Mouse (Mus musculus): Measurements from ENCODE around the gene Scamp5. TPM values are rescaled to one million over a fixed set of nuclear protein-coding genes. Genes with fewer than 3 reads are reported as not detected.
A peak's percentile ranks its signal among the peaks of the same experiment; 100 is the strongest.

Scamp5 gene
- polyA plus RNA-seq, 1 experiment from 2014 or later = 98.9 TPM

DNA sequence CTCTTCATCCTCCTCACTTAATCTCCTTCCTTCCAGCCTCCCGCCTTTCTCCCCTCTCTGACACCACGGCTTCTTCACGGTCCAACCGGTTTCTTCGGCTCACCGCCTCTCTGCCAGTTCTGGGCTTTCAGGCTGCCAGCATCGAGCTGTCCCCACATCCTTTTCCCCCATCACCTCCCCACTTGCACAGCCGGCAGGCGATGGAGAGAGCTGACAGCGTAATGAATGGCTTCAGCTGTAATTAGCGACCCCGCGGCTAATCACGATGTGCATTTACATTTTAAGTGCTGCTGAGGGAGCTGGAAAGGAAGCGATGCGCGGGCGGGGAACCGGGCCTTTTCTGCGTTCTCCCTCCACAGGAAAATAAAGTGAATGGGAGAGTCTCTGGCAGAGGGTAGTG, 34.0 kb upstream of the Scamp5 start:
- peaks cover 41% of the 10 kb centered on the region for H3K4me1 ChIP-seq (ENCODE audit: control insufficient read depth, insufficient read depth, low read length)
- no peaks in the 10 kb centered on the region for H3K36me3 ChIP-seq (ENCODE audit: control insufficient read depth, insufficient read depth, low read length)
- peak overlapping the region; percentile 40 for H3K4me3 ChIP-seq (replicated peaks; ENCODE audit: low read depth, low read length)
- H3K4me2 ChIP-seq (ENCODE audit: low read length) = peak overlapping the region; percentile 87
- peaks cover 49% of the 10 kb centered on the region for H3K27me3 ChIP-seq (ENCODE audit: control insufficient read depth, insufficient read depth, low read length)
- ATAC-seq (ENCODE audit: low FRiP score, low TSS enrichment) (no peak), DNase-seq (peak; percentile 84)
- under 1% methylated on average over 20 of the region's 20 CpGs for WGBS
- no peaks in the 10 kb centered on the region for H3K9me3 ChIP-seq (ENCODE audit: control insufficient read depth, low read length)
- peak overlapping the region; percentile 85 for H3K27ac ChIP-seq (replicated peaks; ENCODE audit: low read depth, low read length)
- peak overlapping the region; percentile 40 for H3K9ac ChIP-seq (replicated peaks; ENCODE audit: low read length)

DNA sequence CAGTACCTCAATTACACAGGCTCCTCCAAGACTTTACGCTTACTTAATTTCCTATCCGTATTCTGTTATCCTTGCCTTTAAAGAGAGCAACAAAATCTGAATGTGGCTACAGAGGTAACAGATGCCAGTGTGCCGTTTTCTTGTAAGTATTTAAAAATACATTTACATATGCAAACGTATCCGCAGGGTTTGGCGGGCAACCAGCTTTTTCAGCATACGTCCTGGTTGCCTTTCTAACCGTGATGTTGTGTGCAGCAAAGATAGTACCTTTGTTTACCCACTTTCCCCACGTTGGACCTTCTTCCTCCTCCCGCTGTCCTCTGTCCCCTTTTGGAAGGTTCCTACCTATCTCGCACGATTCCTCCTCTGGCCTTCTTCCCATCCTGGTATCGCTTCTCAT, 33.6 kb upstream of the Scamp5 start:
- Histone ChIP-seq H3K4me3 (replicated peaks; ENCODE audit: low read depth, low read length) (peak overlapping the region; percentile 40), H3K9ac (replicated peaks; ENCODE audit: low read length) (peak overlapping the region; percentile 40), H3K27ac (replicated peaks; ENCODE audit: low read depth, low read length) (peak overlapping the region; percentile 85), H3K4me2 (ENCODE audit: low read length) (peak overlapping the region; percentile 87), H3K36me3 (ENCODE audit: control insufficient read depth, insufficient read depth, low read length) (no peaks in the 10 kb centered on the region), H3K9me3 (ENCODE audit: control insufficient read depth, low read length) (no peaks in the 10 kb centered on the region), H3K4me1 (ENCODE audit: control insufficient read depth, insufficient read depth, low read length) (peaks cover 41% of the 10 kb centered on the region), H3K27me3 (ENCODE audit: control insufficient read depth, insufficient read depth, low read length) (peaks cover 49% of the 10 kb centered on the region)
- peak; percentile 57 for DNase-seq
- no peak for ATAC-seq (ENCODE audit: low FRiP score, low TSS enrichment)
- 5% methylated on average over 13 of the region's 13 CpGs for WGBS

DNA sequence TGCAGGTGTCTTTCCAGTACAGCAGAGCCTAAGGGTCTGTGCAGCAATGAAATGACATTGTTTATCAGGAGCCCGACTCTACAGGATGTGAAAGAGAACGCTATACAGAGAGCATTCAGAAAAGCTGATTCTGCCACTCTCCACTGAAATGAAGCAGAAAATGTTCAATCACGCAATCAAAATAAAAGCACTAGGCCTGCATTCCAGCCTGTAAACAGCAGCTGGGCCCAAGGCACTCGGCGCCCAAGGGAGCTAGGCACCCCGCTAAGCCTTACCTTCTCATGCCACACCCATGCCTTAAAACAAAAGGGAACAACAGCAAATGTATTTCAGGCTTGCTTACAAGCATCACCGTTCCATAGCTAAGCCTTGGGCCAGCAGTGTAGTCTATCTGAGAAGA, 30.7 kb upstream of the Scamp5 start:
- no peak overlapping the region for H3K4me2 ChIP-seq (ENCODE audit: low read length)
- ATAC-seq (ENCODE audit: low FRiP score, low TSS enrichment) (no peak), DNase-seq (no peak)
- 46% methylated on average over 7 of the region's 7 CpGs for WGBS
- H3K36me3 ChIP-seq (ENCODE audit: control insufficient read depth, insufficient read depth, low read length) = no peaks in the 10 kb centered on the region
- H3K9me3 ChIP-seq (ENCODE audit: control insufficient read depth, low read length) = no peaks in the 10 kb centered on the region
- no peak overlapping the region for H3K9ac ChIP-seq (replicated peaks; ENCODE audit: low read length)
- H3K27me3 ChIP-seq (ENCODE audit: control insufficient read depth, insufficient read depth, low read length) = peaks cover 22% of the 10 kb centered on the region
- peaks cover 20% of the 10 kb centered on the region for H3K4me1 ChIP-seq (ENCODE audit: control insufficient read depth, insufficient read depth, low read length)
- peak overlapping the region; percentile 72 for H3K27ac ChIP-seq (replicated peaks; ENCODE audit: low read depth, low read length)
- no peak overlapping the region for H3K4me3 ChIP-seq (replicated peaks; ENCODE audit: low read depth, low read length)

DNA sequence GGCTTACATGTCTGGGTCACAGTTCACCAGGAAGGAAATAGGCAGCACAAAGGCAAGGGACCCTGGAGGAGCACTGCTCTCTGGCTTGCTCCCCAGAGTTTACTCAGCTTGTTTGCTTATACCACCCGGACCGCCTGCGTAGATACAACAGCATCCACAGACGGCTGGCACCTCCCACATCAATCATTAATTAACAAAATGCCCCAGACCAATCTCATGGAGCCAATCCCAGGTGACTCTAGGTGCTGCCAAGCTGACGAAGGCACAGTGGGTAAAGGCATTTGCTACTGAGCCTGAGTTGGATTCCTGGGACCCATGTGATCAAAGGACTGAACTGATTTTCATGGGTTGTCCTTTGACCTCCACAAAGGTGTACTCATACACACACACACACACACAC, 29.4 kb upstream of the Scamp5 start:
- Histone ChIP-seq H3K27ac (replicated peaks; ENCODE audit: low read depth, low read length) (no peak overlapping the region), H3K9me3 (ENCODE audit: control insufficient read depth, low read length) (no peaks in the 10 kb centered on the region), H3K27me3 (ENCODE audit: control insufficient read depth, insufficient read depth, low read length) (peaks cover 10% of the 10 kb centered on the region; the same call in 1 of the 2 replicates), H3K36me3 (ENCODE audit: control insufficient read depth, insufficient read depth, low read length) (no peaks in the 10 kb centered on the region), H3K4me2 (ENCODE audit: low read length) (no peak overlapping the region), H3K4me1 (ENCODE audit: control insufficient read depth, insufficient read depth, low read length) (peaks cover 14% of the 10 kb centered on the region; the same call in 1 of the 2 replicates), H3K4me3 (replicated peaks; ENCODE audit: low read depth, low read length) (no peak overlapping the region), H3K9ac (replicated peaks; ENCODE audit: low read length) (no peak overlapping the region)
- WGBS = 84% methylated on average over 5 of the region's 5 CpGs
- no peak for ATAC-seq (ENCODE audit: low FRiP score, low TSS enrichment)
- DNase-seq = no peak

DNA sequence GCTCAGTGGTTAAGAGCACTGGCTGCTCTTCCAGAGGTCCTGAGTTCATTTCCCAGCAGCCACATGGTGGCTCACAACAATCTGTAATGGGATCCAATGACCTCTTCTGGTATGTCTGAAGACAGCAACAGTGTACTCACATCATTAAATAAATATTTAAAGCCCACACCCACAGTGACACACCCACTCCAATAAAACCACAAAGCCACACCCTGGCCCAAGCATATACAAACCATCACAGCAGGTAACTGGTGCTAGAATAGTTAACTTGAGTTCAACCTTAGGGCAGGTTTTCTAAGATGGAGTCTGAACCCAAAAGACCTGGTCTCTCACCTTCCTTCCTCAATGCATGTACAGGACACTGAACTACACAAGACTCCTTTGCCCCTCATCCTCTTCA, 27.1 kb upstream of the Scamp5 start:
- H3K9ac ChIP-seq (replicated peaks; ENCODE audit: low read length) = no peak overlapping the region
- ATAC-seq (ENCODE audit: low FRiP score, low TSS enrichment) (no peak), DNase-seq (no peak)
- peaks cover 5% of the 10 kb centered on the region; the same call in 1 of the 2 replicates for H3K4me1 ChIP-seq (ENCODE audit: control insufficient read depth, insufficient read depth, low read length)
- no peak overlapping the region for H3K27ac ChIP-seq (replicated peaks; ENCODE audit: low read depth, low read length)
- no peaks in the 10 kb centered on the region for H3K9me3 ChIP-seq (ENCODE audit: control insufficient read depth, low read length)
- no peak overlapping the region for H3K4me3 ChIP-seq (replicated peaks; ENCODE audit: low read depth, low read length)
- peaks cover 3% of the 10 kb centered on the region; the same call in 1 of the 2 replicates for H3K27me3 ChIP-seq (ENCODE audit: control insufficient read depth, insufficient read depth, low read length)
- H3K4me2 ChIP-seq (ENCODE audit: low read length) = no peak overlapping the region
- no peaks in the 10 kb centered on the region for H3K36me3 ChIP-seq (ENCODE audit: control insufficient read depth, insufficient read depth, low read length)

DNA sequence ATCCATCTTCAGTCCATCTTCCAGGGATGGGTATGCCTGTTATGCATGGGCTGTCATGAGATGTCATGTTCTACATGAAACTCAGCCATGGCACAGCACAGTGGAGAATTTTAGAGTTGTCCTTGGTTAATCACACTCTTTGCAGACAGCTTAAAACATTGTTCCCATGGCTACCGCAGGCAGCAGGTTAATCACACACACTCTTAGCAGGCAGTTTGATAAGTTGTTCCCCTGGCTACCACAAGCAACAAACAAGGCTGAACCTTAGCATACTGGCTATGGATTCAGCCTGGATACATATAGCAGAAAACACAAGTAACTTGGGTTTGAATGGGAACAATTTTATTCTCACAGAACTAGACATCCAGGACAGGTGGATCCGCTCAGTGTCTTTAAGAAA, 25.7 kb upstream of the Scamp5 start:
- no peak overlapping the region for H3K4me2 ChIP-seq (ENCODE audit: low read length)
- H3K36me3 ChIP-seq (ENCODE audit: control insufficient read depth, insufficient read depth, low read length) = no peaks in the 10 kb centered on the region
- H3K4me3 ChIP-seq (replicated peaks; ENCODE audit: low read depth, low read length) = no peak overlapping the region
- H3K9ac ChIP-seq (replicated peaks; ENCODE audit: low read length) = no peak overlapping the region
- H3K9me3 ChIP-seq (ENCODE audit: control insufficient read depth, low read length) = no peaks in the 10 kb centered on the region
- 88% methylated on average over 2 of the region's 2 CpGs for WGBS
- DNase-seq (no peak), ATAC-seq (ENCODE audit: low FRiP score, low TSS enrichment) (no peak)
- H3K4me1 ChIP-seq (ENCODE audit: control insufficient read depth, insufficient read depth, low read length) = no peaks in the 10 kb centered on the region
- H3K27me3 ChIP-seq (ENCODE audit: control insufficient read depth, insufficient read depth, low read length) = no peaks in the 10 kb centered on the region
- no peak overlapping the region for H3K27ac ChIP-seq (replicated peaks; ENCODE audit: low read depth, low read length)

DNA sequence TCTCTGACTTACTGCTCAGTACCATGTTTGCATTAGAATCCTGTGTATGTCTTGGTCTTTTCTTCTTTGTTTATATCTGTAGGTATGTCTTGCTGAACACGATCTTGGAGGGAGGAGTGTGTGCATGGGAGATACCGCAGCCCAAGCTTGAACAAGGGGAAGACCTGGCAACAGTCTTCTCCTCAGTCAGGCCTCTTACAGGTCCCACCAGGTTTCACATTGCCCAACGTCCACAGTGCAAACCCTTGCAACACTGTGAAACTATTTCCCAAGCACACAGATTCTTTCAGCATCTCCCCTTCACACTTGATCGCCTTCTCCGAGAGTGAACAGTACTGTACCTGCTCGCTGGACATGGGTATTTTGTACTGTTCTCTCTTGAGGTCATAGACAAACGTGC, 19.9 kb upstream of the Scamp5 start:
- WGBS = 72% methylated on average over 7 of the region's 7 CpGs
- Histone ChIP-seq H3K4me1 (ENCODE audit: control insufficient read depth, insufficient read depth, low read length) (0 out of 2 replicates have a peak, but pooled peaks cover 4% of the 10 kb centered on the region), H3K9me3 (ENCODE audit: control insufficient read depth, low read length) (no peaks in the 10 kb centered on the region), H3K9ac (replicated peaks; ENCODE audit: low read length) (no peak overlapping the region), H3K4me2 (ENCODE audit: low read length) (no peak overlapping the region), H3K4me3 (replicated peaks; ENCODE audit: low read depth, low read length) (no peak overlapping the region), H3K27ac (replicated peaks; ENCODE audit: low read depth, low read length) (no peak overlapping the region), H3K36me3 (ENCODE audit: control insufficient read depth, insufficient read depth, low read length) (no peaks in the 10 kb centered on the region), H3K27me3 (ENCODE audit: control insufficient read depth, insufficient read depth, low read length) (no peaks in the 10 kb centered on the region)
- no peak for DNase-seq
- ATAC-seq (ENCODE audit: low FRiP score, low TSS enrichment) = no peak

DNA sequence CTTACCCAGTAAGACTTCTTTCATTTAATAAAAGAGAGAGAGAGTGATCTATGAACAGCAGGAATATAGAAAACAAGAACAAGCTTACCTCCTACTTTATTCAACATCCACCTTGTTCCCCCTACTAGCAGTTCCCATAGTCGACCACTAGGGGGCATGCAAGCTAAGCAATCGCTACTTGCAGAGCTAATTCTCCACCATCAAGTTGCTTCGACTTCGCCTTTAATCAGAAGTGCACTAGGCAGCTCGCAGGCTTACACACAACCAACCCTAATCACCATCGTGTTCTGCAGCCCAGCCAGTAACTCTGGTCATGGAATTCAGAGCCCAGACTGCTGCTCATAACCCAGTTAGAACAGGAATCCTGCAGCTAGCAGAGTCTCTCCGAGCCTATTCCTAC, 17.9 kb upstream of the Scamp5 start:
- no peak overlapping the region for H3K9ac ChIP-seq (replicated peaks; ENCODE audit: low read length)
- WGBS = 15% methylated on average over 7 of the region's 7 CpGs
- no peak for ATAC-seq (ENCODE audit: low FRiP score, low TSS enrichment)

DNA sequence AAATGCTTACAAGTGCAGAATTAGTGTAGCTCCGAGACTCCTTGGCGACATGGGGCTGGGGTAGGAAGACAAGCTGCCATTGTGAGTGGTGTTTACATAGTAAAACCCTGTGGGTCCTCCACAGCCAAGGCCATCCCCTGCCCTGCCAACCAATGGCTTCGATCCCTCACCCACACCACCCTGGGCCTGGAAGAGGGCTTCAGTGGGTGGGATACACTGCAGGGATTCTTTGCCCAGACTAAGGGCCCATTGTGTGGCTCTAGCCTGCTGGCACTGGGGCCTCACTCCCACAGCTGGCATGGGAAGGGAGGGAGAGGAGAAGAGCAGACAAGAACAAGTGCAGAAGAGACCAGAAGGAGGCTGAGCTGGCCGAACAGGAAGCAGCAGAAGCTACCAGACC, 1.1 kb upstream of the Scamp5 start:
- ATAC-seq (ENCODE audit: low FRiP score, low TSS enrichment) = no peak
- 75% methylated on average over 4 of the region's 4 CpGs for WGBS
- Histone ChIP-seq H3K27ac (replicated peaks; ENCODE audit: low read depth, low read length) (no peak overlapping the region), H3K36me3 (ENCODE audit: control insufficient read depth, insufficient read depth, low read length) (peaks cover 4% of the 10 kb centered on the region; the same call in 1 of the 2 replicates), H3K4me2 (ENCODE audit: low read length) (no peak overlapping the region), H3K27me3 (ENCODE audit: control insufficient read depth, insufficient read depth, low read length) (no peaks in the 10 kb centered on the region), H3K9me3 (ENCODE audit: control insufficient read depth, low read length) (no peaks in the 10 kb centered on the region), H3K9ac (replicated peaks; ENCODE audit: low read length) (no peak overlapping the region), H3K4me1 (ENCODE audit: control insufficient read depth, insufficient read depth, low read length) (peaks cover 18% of the 10 kb centered on the region), H3K4me3 (replicated peaks; ENCODE audit: low read depth, low read length) (no peak overlapping the region)
- no peak for DNase-seq

More for the DNA sequence above, 17.9 kb upstream of the Scamp5 start:
- no peaks in the 10 kb centered on the region for H3K27me3 ChIP-seq (ENCODE audit: control insufficient read depth, insufficient read depth, low read length)
- H3K9me3 ChIP-seq (ENCODE audit: control insufficient read depth, low read length) = no peaks in the 10 kb centered on the region
- H3K27ac ChIP-seq (replicated peaks; ENCODE audit: low read depth, low read length) = no peak overlapping the region
- DNase-seq = peak; percentile 94
- H3K4me1 ChIP-seq (ENCODE audit: control insufficient read depth, insufficient read depth, low read length) = 0 out of 2 replicates have a peak, but pooled peaks cover 4% of the 10 kb centered on the region
- peak overlapping the region; percentile 20; the same call in 1 of the 2 replicates for H3K4me2 ChIP-seq (ENCODE audit: low read length)
- H3K36me3 ChIP-seq (ENCODE audit: control insufficient read depth, insufficient read depth, low read length) = no peaks in the 10 kb centered on the region
- H3K4me3 ChIP-seq (replicated peaks; ENCODE audit: low read depth, low read length) = no peak overlapping the region

All from midbrain, embryonic 14.5 days (tissue).